Mouse (Mus musculus) stomach, embryonic 14.5 days (tissue): ENCODE measurements around the gene Nln. TPM values are rescaled to one million over a fixed set of nuclear protein-coding genes. Genes with fewer than 3 reads are reported as not detected.

Source experiments
- ATAC-seq: fragments of 200-750 bp; cut with Nextera tagmentation; 2 replicates; pipeline ENCODE4 v1.8.0; 2017; ENCODE audit warnings: low read depth, moderate TSS enrichment; ENCODE audit not compliant: insufficient number of reproducible peaks, insufficient read depth, low FRiP score
- H3K27ac ChIP-seq: fragments of 300-500 bp; sonication (generic); 2 replicates; pipeline ENCODE4 v1.5.1; 2014; ENCODE audit warnings: mild to moderate bottlenecking, low read length, moderate library complexity, mixed read lengths
- H3K27me3 ChIP-seq: fragments of 300-500 bp; sonication (generic); 2 replicates; pipeline ENCODE4 v1.6.1; 2014; ENCODE audit warnings: low read length, control low read depth, mixed read lengths; ENCODE audit not compliant: control insufficient read depth, insufficient read depth
- H3K36me3 ChIP-seq: fragments of 300-500 bp; sonication (generic); 2 replicates; pipeline ENCODE4 v1.6.1; 2014; ENCODE audit warnings: mild to moderate bottlenecking, control low read depth, low read length, moderate library complexity, mixed read lengths; ENCODE audit not compliant: control insufficient read depth, insufficient read depth
- H3K4me1 ChIP-seq: fragments of 300-500 bp; sonication (generic); 2 replicates; pipeline ENCODE4 v1.6.1; 2014; ENCODE audit warnings: low read length, control low read depth, mixed read lengths; ENCODE audit not compliant: control insufficient read depth, insufficient read depth
- H3K4me2 ChIP-seq: fragments of 300-500 bp; sonication (generic); replicated peaks from 2 replicates; pipeline ENCODE4 v1.6.1; 2014; ENCODE audit warnings: low read depth, low read length, control low read depth
- H3K4me3 ChIP-seq: fragments of 300-500 bp; sonication (generic); 2 replicates; pipeline ENCODE4 v1.5.1; 2014; ENCODE audit warnings: low read depth, low read length, control low read depth
- H3K9ac ChIP-seq: fragments of 300-500 bp; sonication (generic); replicated peaks from 2 replicates; pipeline ENCODE4 v1.6.1; 2014; ENCODE audit warnings: low read depth, mild to moderate bottlenecking, control low read depth, low read length, moderate library complexity, mixed read lengths
- H3K9me3 ChIP-seq: fragments of 300-500 bp; sonication (generic); 2 replicates; pipeline ENCODE4 v1.6.1; 2016; ENCODE audit warnings: low read depth, low read length, control low read depth; ENCODE audit not compliant: control insufficient read depth
- WGBS: fragments of 180-500 bp; shearing (Covaris S2); extraction: QIAGEN DNeasy Blood & Tissue Kit; methylation state at CpG from one replicate; pipeline ENCODE4 v1.1.7; 2014; 5-methylcytosine and 5-hydroxymethylcytosine counted together
- polyA plus RNA-seq: library from polyadenylated mRNA; unstranded; fragments of >200 nt; fragmentation: Nextera tagmentation; extraction: Ambion mirVana; gene quantifications from 2 replicates; pipeline ENCODE4 v1.2.1, GENCODE M21; 2014

Nln gene
- 22.9 and 26.6 TPM in 2 replicates for polyA plus RNA-seq

DNA sequence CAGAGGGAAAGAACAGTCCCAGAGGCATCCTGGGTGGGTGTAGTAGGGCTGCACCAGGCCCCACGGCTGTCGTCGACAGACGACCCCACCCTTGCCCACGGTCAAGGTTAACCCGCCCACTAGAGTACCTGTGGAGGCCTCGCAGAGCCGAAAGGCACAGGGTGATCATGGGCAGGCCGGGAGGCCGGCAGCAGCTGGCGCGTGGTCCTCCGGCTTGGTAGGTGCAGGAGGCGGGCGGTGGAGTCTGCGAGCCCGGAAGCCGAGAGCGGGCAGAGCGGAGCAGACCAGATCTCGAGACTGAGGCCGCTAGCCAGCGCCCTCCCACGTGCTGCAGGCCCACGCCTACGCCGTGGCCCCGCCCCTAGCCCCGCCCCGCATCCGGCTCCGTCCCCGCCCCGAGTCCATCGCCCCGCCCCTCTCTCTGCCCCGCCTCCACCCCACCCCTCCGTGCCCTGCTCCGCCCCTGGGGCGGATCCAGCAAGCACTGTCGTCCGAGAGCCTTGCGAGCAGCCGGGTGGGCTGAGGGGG lies at the start of gene Nln, which contains the start of gene Sgtb:
Gene Nln, minus strand, starts transcription at position 327 of the 528 bp plus-strand sequence.
Gene Sgtb, plus strand, starts transcription at position 454 of the 528 bp plus-strand sequence.
- Histone ChIP-seq H3K4me1 (no peaks in the 10 kb centered on the region), H3K36me3 (no peaks in the 10 kb centered on the region; the same call in 1 of the 2 replicates), H3K4me2 (peak within 1 kb of the TSS; percentile 78), H3K4me3 (peak within 1 kb of the TSS; percentile 79), H3K9ac (peak within 1 kb of the TSS; percentile 64), H3K27me3 (no peaks in the 10 kb centered on the region), H3K9me3 (no peaks in the 10 kb centered on the region), H3K27ac (peak within 1 kb of the TSS; percentile 61; the same call in 1 of the 2 replicates)
- ATAC-seq = peak; percentile 98
- WGBS = 1% methylated on average over 37 of the region's 44 CpGs

DNA sequence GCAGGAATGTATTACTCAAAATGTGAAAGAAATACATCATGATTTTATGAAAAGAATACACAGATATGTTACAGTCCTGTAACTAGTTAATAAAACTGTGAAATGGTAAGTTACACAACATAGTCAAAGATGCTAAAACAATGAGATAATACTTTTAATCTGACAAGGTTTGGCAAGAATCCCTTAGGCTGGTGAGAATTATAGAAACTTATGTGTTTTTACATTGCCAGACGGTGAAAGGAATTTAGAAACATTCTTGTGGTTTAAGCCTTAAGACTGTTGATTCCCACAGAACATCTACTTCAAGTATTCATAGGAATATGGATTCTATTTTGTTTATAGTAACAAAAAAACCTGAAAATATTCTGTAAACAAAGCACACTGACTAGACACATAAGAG lies 46.3 kb upstream of the Nln start:
- peaks cover 18% of the 10 kb centered on the region for H3K36me3 ChIP-seq
- no peaks in the 10 kb centered on the region for H3K9me3 ChIP-seq
- no peak overlapping the region for H3K27ac ChIP-seq
- ATAC-seq = no peak
- no peaks in the 10 kb centered on the region for H3K4me1 ChIP-seq
- 67% methylated on average over 1 of the region's 1 CpGs for WGBS
- H3K27me3 ChIP-seq = no peaks in the 10 kb centered on the region
- H3K4me3 ChIP-seq = no peak overlapping the region
- no peak overlapping the region for H3K9ac ChIP-seq
- H3K4me2 ChIP-seq = no peak overlapping the region

DNA sequence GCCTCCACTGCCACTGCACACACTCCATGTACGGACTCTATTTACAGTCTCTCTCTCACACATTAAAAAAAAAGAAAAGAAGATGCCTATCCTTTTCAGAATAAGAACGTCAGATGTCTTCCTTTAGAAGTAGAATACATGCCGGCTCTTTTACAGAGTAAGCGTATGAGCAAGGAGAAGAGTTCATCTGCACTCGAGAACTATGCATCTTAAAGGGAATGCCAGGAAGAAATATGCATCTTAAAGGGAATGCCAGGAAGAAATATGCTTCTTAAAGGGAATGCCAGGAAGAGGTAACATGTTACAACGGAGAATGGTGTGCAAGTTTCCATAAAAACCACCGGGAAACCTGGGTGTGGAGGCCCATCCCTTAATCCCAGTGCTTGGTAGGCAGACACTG lies 45.7 kb upstream of the Nln start:
- 88% methylated on average over 7 of the region's 7 CpGs for WGBS
- Histone ChIP-seq H3K9me3 (no peaks in the 10 kb centered on the region), H3K4me3 (no peak overlapping the region), H3K4me1 (no peaks in the 10 kb centered on the region), H3K27ac (no peak overlapping the region), H3K27me3 (no peaks in the 10 kb centered on the region), H3K9ac (no peak overlapping the region), H3K36me3 (peaks cover 14% of the 10 kb centered on the region), H3K4me2 (no peak overlapping the region)
- ATAC-seq = no peak

DNA sequence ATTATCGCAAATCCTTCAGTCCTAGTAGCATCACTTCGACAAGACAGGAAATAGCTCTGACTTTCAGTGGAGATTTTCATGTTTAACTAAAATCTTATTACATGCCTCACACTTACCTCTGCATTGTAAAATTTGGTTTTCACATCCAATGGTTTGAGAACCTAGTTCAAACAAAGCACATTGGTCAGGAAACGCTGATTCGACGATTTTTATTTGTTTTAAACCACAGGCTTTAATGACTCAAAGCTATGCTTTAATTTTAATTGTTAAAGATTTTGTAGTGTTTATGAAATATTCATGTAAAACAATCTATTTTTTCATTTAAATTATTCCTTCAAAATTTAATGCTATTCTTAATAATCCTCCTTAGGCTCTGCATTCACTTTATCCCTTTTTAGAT lies 44.8 kb upstream of the Nln start:
- H3K27ac ChIP-seq = no peak overlapping the region
- H3K36me3 ChIP-seq = peaks cover 12% of the 10 kb centered on the region
- H3K4me1 ChIP-seq = no peaks in the 10 kb centered on the region
- WGBS = 94% methylated on average over 5 of the region's 5 CpGs
- no peak for ATAC-seq
- H3K9ac ChIP-seq = no peak overlapping the region
- H3K27me3 ChIP-seq = no peaks in the 10 kb centered on the region
- no peak overlapping the region for H3K4me3 ChIP-seq
- H3K9me3 ChIP-seq = no peaks in the 10 kb centered on the region
- H3K4me2 ChIP-seq = no peak overlapping the region

DNA sequence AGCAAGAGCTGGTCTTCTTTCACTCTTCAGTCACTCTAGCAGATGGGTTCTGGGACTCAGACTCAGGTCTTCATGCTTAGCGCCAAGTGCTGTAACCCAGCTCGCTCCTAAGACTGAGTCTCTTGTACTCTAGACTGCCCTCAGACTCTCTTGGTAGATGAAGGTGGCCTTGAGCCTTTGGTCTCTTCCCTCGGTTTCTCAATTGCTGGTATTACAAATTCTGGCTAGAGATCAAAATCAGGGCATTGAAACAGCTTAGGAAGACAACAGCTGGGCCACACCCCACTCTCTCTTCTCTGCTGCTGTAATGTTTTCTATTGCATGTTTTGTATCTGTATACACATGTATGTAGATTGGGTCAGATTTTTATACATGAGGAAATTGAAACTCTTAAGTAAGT lies 36.2 kb upstream of the Nln start:
- WGBS = 90% methylated on average over 3 of the region's 3 CpGs
- no peaks in the 10 kb centered on the region for H3K9me3 ChIP-seq
- no peaks in the 10 kb centered on the region for H3K4me1 ChIP-seq
- H3K4me2 ChIP-seq = no peak overlapping the region
- H3K27ac ChIP-seq = no peak overlapping the region
- H3K27me3 ChIP-seq = no peaks in the 10 kb centered on the region
- no peak overlapping the region for H3K9ac ChIP-seq
- H3K36me3 ChIP-seq = peaks cover 59% of the 10 kb centered on the region
- H3K4me3 ChIP-seq = no peak overlapping the region
- no peak for ATAC-seq

DNA sequence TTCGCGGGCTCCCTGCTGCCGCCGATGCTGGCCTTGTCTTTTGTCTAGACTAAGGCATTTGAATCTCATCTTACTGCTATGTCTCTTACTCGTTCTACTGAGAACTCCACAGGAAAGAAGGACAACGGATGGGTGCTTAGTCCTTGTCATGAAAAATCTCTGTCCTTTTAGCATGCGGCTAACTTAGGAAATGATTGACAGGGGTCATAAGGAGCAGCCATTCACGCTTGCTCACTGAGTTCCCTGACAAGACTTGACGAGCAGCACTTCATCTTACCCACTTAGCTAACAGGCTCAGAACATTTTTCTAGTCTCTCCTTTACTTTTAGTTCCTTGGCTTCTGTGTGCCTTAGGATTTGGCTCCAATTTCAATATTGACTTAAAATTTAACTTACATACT lies 35.5 kb upstream of the Nln start:
- Histone ChIP-seq H3K4me1 (no peaks in the 10 kb centered on the region), H3K4me2 (no peak overlapping the region), H3K27me3 (no peaks in the 10 kb centered on the region), H3K27ac (no peak overlapping the region), H3K9me3 (no peaks in the 10 kb centered on the region), H3K36me3 (peaks cover 59% of the 10 kb centered on the region), H3K9ac (no peak overlapping the region), H3K4me3 (no peak overlapping the region)
- 79% methylated on average over 9 of the region's 9 CpGs for WGBS
- ATAC-seq = no peak

DNA sequence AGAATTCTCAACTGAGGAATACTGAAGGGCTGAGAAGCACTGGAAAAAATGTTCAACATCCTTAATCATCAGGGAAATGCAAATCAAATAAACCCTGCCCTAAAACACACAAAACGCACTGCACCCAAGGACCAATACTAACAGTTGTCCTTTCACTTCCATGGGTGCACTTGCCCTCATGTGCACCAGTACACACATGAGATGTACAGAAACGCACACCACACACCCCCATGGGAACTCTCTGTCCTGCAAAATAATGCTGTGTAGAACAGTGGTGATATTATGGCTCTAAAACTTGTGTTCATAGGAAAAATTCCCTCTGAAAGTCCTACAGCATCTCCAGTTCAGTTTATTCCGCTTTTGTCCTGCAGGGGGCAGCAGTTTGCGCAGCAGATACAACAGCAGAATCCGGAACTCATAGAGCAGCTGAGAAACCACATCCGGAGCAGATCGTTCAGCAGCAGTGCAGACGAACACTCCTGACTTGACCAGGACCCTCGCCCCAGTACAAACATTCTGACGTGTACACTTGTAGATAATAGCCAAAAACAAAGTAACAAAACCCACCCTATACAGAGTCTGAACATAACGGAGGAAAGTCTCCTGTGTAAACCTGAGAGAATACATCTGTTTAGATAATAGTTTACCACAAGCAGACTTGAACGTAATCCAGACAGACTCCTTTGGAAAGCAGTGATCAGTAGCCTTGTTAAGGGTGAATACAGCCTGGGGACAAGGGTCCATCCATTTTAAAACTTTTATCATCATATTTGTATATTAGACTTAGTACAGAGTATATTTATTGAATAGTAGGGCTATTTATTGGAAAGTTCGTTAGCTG lies 30.2 kb upstream of the Nln start:
- no peaks in the 10 kb centered on the region for H3K27me3 ChIP-seq
- no peaks in the 10 kb centered on the region for H3K9me3 ChIP-seq
- H3K27ac ChIP-seq = peak overlapping the region; percentile 34; the same call in 1 of the 2 replicates
- no peak overlapping the region for H3K4me2 ChIP-seq
- peaks cover 26% of the 10 kb centered on the region for H3K36me3 ChIP-seq
- no peak overlapping the region for H3K9ac ChIP-seq
- no peaks in the 10 kb centered on the region for H3K4me1 ChIP-seq
- H3K4me3 ChIP-seq = no peak overlapping the region
- WGBS = 33% methylated on average over 13 of the region's 13 CpGs
- peak; percentile 37; the same call in 1 of the 2 replicates for ATAC-seq

DNA sequence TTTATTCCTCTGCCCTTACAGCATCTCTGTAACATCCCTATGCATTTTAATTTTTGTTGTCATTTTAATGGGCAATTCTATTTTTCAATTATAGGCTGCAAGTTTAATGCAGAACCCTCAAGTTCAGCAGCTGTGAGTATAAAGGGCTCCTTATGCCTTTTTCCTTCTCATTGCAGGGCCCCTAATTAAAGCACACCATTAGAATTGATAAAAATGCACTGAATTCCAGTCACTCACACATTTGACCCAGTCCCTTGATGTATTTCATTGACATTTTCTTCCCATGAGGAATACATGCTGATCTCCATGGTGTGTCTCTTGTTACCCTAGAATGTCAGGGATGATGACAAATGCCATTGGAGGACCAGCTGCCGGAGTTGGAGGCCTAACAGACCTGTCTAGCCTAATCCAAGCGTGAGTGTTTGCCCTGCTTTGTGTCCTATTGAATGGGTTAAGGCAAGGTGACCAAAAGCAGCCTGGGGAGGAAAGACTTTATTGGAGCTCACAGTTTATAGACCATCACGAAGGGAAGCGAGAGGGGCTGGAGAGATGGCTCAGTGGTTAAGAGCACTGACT lies 25.2 kb upstream of the Nln start:
- ATAC-seq = no peak
- H3K27me3 ChIP-seq = no peaks in the 10 kb centered on the region
- no peaks in the 10 kb centered on the region for H3K4me1 ChIP-seq
- H3K9ac ChIP-seq = no peak overlapping the region
- H3K4me2 ChIP-seq = no peak overlapping the region
- 70% methylated on average over 4 of the region's 4 CpGs for WGBS
- peaks cover 7% of the 10 kb centered on the region; the same call in 1 of the 2 replicates for H3K36me3 ChIP-seq
- no peak overlapping the region for H3K27ac ChIP-seq
- H3K9me3 ChIP-seq = no peaks in the 10 kb centered on the region
- no peak overlapping the region for H3K4me3 ChIP-seq
